10 mouse cellular contexts compared by ENCODE assay signal in genomic region chr8:122112264-122112965, GRCm38 (mm10).
A peak's percentile ranks its signal among the peaks of the same experiment; 100 is the strongest.
DNase-seq lines count a peak whose midpoint lies in the region; ATAC-seq and TF ChIP-seq lines count a peak whose summit lies in the region.
"Had no signal": no experiment of that assay in that cellular context is flagged by ENCODE, and none has a peak within 500 bp of the region (broad histone marks: within the 10 kb centered on the region; RNA-seq: fewer than 3 reads in every experiment).

No protein-coding gene starts in this region.

- no peak for ATAC-seq in kidney, postnatal 0 days (replicated peaks; ENCODE audit: low FRiP score, low read depth)
- ATAC-seq in forebrain, embryonic 14.5 days: no peak
- no peak for ATAC-seq in hindbrain, embryonic 14.5 days (ENCODE audit: low FRiP score)

- no peaks in the 10 kb centered on the region for H3K36me3 ChIP-seq in kidney, postnatal 0 days (ENCODE audit: insufficient read depth, low read length)
- H3K36me3 ChIP-seq in forebrain, embryonic 14.5 days (ENCODE audit: control insufficient read depth, insufficient read depth, low read length): no peaks in the 10 kb centered on the region
- no peaks in the 10 kb centered on the region for H3K36me3 ChIP-seq in hindbrain, embryonic 14.5 days (replicated peaks; ENCODE audit: control insufficient read depth, insufficient read depth)
- H3K36me3 ChIP-seq: lung, embryonic 15.5 days had no signal

- no peaks in the 10 kb centered on the region for H3K27me3 ChIP-seq in kidney, postnatal 0 days (ENCODE audit: insufficient read depth, low read length)
- no peaks in the 10 kb centered on the region for H3K27me3 ChIP-seq in forebrain, embryonic 14.5 days (replicated peaks; ENCODE audit: control insufficient read depth, insufficient read depth, low read length)
- H3K27me3 ChIP-seq in hindbrain, embryonic 14.5 days (ENCODE audit: control insufficient read depth, insufficient read depth, low read length): no peaks in the 10 kb centered on the region

- DNase-seq in adrenal gland, postnatal 14 days: peak; percentile 27
- DNase-seq in adrenal gland, adult 18-20 months (ENCODE audit: low spot score in 2 of 2): no peak
- peak; percentile 74 for DNase-seq in testis, postnatal 14 days (ENCODE audit: low spot score)
- DNase-seq in testis, postnatal 10 days (ENCODE audit: low spot score): no peak
- DNase-seq in kidney, postnatal 0 days (ENCODE audit: low spot score): peak; percentile 46
- peak; percentile 78 for DNase-seq in skeletal muscle tissue, adult 2 months (ENCODE audit: low read depth, low spot score)
- no peak for DNase-seq in forebrain, embryonic 14.5 days (ENCODE audit: low spot score)
- DNase-seq in hindbrain, embryonic 14.5 days (ENCODE audit: low spot score): no peak
- DNase-seq: adrenal gland, adult 8-10 months had no signal

- no peak overlapping the region for H3K4me2 ChIP-seq in kidney, postnatal 0 days (ENCODE audit: low read length)
- H3K4me2 ChIP-seq in forebrain, embryonic 14.5 days (ENCODE audit: low read length): no peak overlapping the region
- H3K4me2 ChIP-seq in hindbrain, embryonic 14.5 days (replicated peaks): no peak overlapping the region
- H3K4me2 ChIP-seq: lung, embryonic 15.5 days had no signal

- no peaks in the 10 kb centered on the region for H3K9me3 ChIP-seq in kidney, postnatal 0 days (replicated peaks; ENCODE audit: low read length)
- no peaks in the 10 kb centered on the region for H3K9me3 ChIP-seq in forebrain, embryonic 14.5 days (replicated peaks; ENCODE audit: control insufficient read depth, low read length)
- no peaks in the 10 kb centered on the region for H3K9me3 ChIP-seq in hindbrain, embryonic 14.5 days (ENCODE audit: control insufficient read depth, low read length)
- H3K9me3 ChIP-seq: lung, embryonic 15.5 days had no signal

- no peak for TF ChIP-seq CTCF in kidney, postnatal 0 days (IDR thresholded peaks at IDR 0.05; ENCODE audit: low read depth)

- H3K27ac ChIP-seq in kidney, postnatal 0 days: no peak overlapping the region
- H3K27ac ChIP-seq in forebrain, embryonic 14.5 days (ENCODE audit: low read depth, low read length): no peak overlapping the region
- no peak overlapping the region for H3K27ac ChIP-seq in hindbrain, embryonic 14.5 days
- H3K27ac ChIP-seq: lung, embryonic 15.5 days had no signal

- no peak overlapping the region for H3K4me3 ChIP-seq in kidney, postnatal 0 days (replicated peaks; ENCODE audit: low read depth, low read length)
- H3K4me3 ChIP-seq in forebrain, embryonic 14.5 days (ENCODE audit: low read depth, low read length): no peak overlapping the region
- H3K4me3 ChIP-seq in hindbrain, embryonic 14.5 days (replicated peaks; ENCODE audit: low read length): no peak overlapping the region
- H3K4me3 ChIP-seq: lung, embryonic 15.5 days had no signal

- H3K4me1 ChIP-seq in kidney, postnatal 0 days (replicated peaks; ENCODE audit: insufficient read depth, low read length): no peaks in the 10 kb centered on the region
- H3K4me1 ChIP-seq in forebrain, embryonic 14.5 days (ENCODE audit: control insufficient read depth, insufficient read depth, low read length): peaks cover 3% of the 10 kb centered on the region; the same call in 1 of the 2 replicates
- 0 out of 2 replicates have a peak, but pooled peaks cover 7% of the 10 kb centered on the region for H3K4me1 ChIP-seq in hindbrain, embryonic 14.5 days (replicated peaks; ENCODE audit: control insufficient read depth, insufficient read depth, low read length)

- H3K9ac ChIP-seq in kidney, postnatal 0 days (ENCODE audit: low read depth, low read length): no peak overlapping the region
- no peak overlapping the region for H3K9ac ChIP-seq in forebrain, embryonic 14.5 days (ENCODE audit: low read length)
- no peak overlapping the region for H3K9ac ChIP-seq in hindbrain, embryonic 14.5 days
- H3K9ac ChIP-seq: lung, embryonic 15.5 days had no signal

- WGBS in kidney, postnatal 0 days: 52% methylated on average over 14 of the region's 14 CpGs
- WGBS in forebrain, embryonic 14.5 days: 82% methylated on average over 14 of the region's 14 CpGs
- WGBS in hindbrain, embryonic 14.5 days: 81% methylated on average over 14 of the region's 14 CpGs

Comparison
In these comparisons a context has a peak if more than half of its experiments do, and no peak if none do; other contexts are left out.
1. DNase-seq: peak in adrenal gland, postnatal 14 days (single experiment), testis, postnatal 14 days (single experiment), kidney, postnatal 0 days (single experiment) and skeletal muscle tissue, adult 2 months (single experiment); none in adrenal gland, adult 18-20 months (0 of 2), testis, postnatal 10 days (single experiment), forebrain, embryonic 14.5 days (single experiment) and hindbrain, embryonic 14.5 days (single experiment).